Mouse (Mus musculus) left cerebral cortex, postnatal 14 days (tissue): ENCODE data around the gene Oas1e. TPM values are rescaled to one million over a fixed set of nuclear protein-coding genes. Genes with fewer than 3 reads are reported as not detected.

Experiments
- DNase-seq, 2 experiments: peaks; one replicate each; pipeline ENCODE4 v3.0.0; 2021 to 2022; ENCODE audit warnings: low spot score in 2 of 2, mixed read lengths in 1 of 2
- intact Hi-C: fragments of 180-260 bp; cut with DNase I; formaldehyde crosslinking; loops from one replicate; pipeline ENCODE4 v1.15.1; 2025
- total RNA-seq, 2 experiments: library from RNA; stranded (reverse); gene quantifications; 2 replicates each; pipeline ENCODE4 v1.2.3; 2021

Oas1e gene
- total RNA-seq, 2 experiments from 2014 or later, result not detected

- peak in 1 of 2 experiments; percentile 25 for DNase-seq
- intact Hi-C loops, result no loop called here
Measured at GRCm38 (mm10) chr5:120779922-120780321, 15.4 kb downstream of the Oas1e start.

DNA sequence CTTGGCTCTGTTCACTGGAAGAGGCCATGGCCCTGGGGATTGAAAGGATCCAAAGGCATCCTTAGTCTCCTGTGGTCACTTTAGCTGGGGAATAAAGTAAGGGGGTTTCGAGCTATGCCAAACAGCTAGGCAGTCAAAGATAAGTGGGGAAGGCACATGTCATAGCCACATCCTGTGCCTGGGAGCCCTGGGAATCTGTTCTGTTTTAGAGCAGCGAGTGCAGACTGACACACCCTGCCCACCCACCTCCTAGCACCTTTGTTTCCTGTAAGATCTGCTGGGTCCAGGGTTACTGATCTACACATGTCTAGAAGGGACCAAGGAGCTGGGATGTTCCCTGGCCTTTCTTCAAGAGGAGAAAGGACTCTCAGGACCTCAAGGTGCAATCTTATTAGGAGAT is 16.4 kb downstream of the Oas1e start:
- intact Hi-C loops, result no loop called here

DNA sequence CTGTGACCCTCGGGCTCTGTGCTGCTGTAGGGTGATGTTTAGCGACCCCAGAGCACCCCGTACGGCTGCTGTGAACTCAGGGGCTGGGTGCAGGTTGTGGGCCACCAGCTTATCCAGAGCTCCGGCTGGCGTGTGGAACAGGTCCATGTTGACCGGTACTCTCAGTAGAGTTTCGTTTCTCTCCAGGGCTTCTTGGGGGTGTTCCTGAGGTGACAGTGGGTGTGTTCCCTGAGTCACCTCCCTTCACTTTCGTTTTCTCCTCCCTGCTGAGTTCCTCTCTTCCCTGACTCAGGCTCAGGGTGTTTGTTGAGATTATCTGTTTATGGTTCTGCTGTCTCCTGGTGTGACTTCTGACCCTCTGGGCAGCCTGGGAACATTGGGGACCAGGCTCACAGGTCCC is 17.9 kb downstream of the Oas1e start, which contains the start of gene Oas3:
Gene Oas3 (minus strand): TSS at position 184 of the 400 bp plus-strand sequence.
- intact Hi-C loops, result no loop called here
- DNase-seq, result no peak

More for the DNA sequence above, 16.4 kb downstream of the Oas1e start:
- DNase-seq, result no peak

DNA sequence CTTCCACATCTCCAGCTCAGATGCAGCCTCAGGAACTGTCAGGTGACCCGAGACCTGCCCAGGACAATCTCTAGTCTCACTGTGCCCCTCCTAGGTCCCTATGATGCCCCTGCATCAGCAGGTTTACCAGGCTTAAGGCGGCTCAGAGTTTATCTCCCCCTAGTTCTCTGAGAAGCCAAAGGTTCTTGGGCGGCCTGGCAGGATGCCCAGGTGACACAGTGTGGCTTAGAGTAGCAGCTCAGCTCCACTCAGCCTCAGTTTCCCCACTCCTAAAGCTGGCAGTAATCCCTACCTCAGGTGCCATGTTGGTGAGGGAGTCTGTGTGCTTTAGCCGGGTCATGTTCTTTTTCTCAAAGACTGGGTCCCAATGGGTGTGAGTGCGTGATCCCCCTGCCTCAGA is 18.5 kb downstream of the Oas1e start:
- no peak for DNase-seq
- intact Hi-C loops, result no loop called here

DNA sequence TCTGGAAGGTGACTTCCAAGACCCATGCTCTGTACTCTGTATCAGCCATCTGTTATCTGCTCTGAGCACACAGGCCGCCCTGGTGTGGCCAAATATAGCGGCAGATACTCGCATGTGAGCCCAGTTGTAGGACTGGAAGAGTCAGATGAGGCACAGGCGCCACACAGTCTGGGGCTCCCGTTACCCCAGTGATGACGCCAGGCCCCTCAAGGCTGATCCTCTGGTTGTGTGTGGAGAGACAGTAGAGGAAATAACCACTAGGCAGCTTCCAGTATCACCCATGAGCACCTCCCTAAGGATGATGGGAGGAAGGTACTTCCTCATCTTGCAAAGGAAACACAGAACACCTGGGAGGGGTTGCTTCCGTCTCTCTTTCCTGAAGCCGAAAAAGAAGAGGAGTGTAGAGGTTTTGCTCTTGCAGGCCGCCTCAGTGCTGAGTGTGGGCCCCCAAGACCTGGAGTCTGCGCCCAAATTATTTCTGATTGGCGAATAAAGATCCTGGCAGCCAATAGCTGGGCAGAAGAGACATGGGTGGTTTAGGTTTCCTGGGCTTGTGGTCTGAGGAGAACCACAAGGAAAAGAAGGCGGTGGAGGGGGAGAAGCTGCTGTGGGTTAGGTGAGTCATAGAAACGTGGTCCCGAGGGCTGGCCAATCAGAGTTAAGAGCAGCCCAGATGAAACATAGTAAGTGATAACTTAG is 19.9 kb downstream of the Oas1e start:
- no peak for DNase-seq
- intact Hi-C loops, result no loop called here

GRCm38 (mm10) chr5:120769396-120769795 is 25.9 kb downstream of the Oas1e start:
- no peak for DNase-seq
- intact Hi-C loops, result no loop called here

- intact Hi-C loops, result no loop called here
- DNase-seq, result no peak
Measured at GRCm38 (mm10) chr5:120765010-120765409, 30.3 kb downstream of the Oas1e start.

DNA sequence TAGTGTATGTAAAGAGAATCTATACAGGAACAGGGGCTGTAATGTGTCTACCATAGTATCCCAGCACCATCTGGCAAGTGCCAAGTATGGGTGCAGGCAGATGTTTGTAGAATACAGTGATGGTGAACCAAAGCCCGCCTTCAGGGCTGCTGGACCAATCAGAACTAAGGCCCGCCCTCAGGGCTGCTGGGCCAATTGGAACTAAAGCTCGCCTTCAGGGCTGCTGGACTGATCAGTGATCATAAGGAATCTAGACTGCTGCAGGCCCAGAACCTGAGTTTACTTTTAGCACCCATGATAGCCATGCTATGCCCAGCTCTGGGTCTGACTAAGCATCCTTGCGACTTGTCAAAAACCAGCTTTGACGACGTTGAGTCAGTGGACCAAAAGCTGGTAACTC is 33.4 kb downstream of the Oas1e start:
- intact Hi-C loops, result no loop called here
- DNase-seq, result peak; percentile 30 to 33

- no peak for DNase-seq
- intact Hi-C loops, result no loop called here
Measured at GRCm38 (mm10) chr5:120754215-120754614, 41.1 kb downstream of the Oas1e start.

GRCm38 (mm10) chr5:120752786-120753185 is 42.5 kb downstream of the Oas1e start:
- DNase-seq, result no peak
- intact Hi-C loops, result no loop called here

- DNase-seq, result no peak
- intact Hi-C loops, result no loop called here
Measured at GRCm38 (mm10) chr5:120751206-120751605, 44.1 kb downstream of the Oas1e start.

DNA sequence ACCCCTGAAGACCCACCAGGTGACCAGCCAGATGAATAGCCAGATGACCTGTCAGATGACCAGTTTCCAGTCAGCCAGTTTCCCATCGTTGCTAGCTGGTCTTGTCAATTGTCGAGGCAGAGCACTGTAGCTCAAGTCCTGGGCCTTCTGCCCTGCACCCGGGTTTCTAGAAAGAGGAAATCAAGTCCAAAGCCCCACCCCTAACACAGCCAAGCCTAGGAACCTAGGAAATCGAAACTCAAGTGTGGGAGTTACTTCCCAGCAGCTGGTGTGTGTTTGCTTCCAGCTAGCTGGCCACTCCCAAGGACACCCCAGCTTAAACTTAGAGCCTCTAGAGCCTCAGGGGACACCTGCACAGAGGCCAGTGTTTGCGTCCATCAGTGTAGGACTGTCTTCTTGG is 45.6 kb downstream of the Oas1e start, which contains the start of gene Oas2:
Gene Oas2 (minus strand): TSS at position 166 of the 400 bp plus-strand sequence.
- intact Hi-C loops, result no loop called here
- no peak for DNase-seq

GRCm38 (mm10) chr5:120746451-120746850 is 48.9 kb downstream of the Oas1e start:
- DNase-seq, result peak; percentile 78 to 86

GRCm38 (mm10) chr5:120742125-120742524 is 53.2 kb downstream of the Oas1e start:
- DNase-seq, result peak; percentile 28 to 56
- intact Hi-C loops, result no loop called here

More at GRCm38 (mm10) chr5:120746451-120746850, 48.9 kb downstream of the Oas1e start:
- intact Hi-C loops, result loop anchor here (2.0 kb wide), 1 partner anchor 126 kb away; no protein-coding TSS in a partner anchor

Other genes starting within 250 kb of the Oas1e start
- gene Tpcn1, start 206.9 kb downstream of the Oas1e start, total RNA-seq, result 10 to 100 TPM; 47.7 to 50.0 TPM
- gene Iqcd, start 206.5 kb downstream of the Oas1e start, total RNA-seq, result under 1 TPM; 0.22 to 0.59 TPM
- 10 to 100 TPM; 31.5 to 32.4 TPM for gene Rita1, start 182.9 kb downstream of the Oas1e start, total RNA-seq
- 10 to 100 TPM; 44.5 to 48.0 TPM for gene Ddx54, start 182.8 kb downstream of the Oas1e start, total RNA-seq
- gene Cfap73, start 161.3 kb downstream of the Oas1e start, total RNA-seq, result not detected
- 100 to 1,000 TPM in 1 of 2 experiments, 10 to 100 TPM in 1; 94.2 to 107 TPM for gene Rasal1, start 146.7 kb downstream of the Oas1e start, total RNA-seq
- 10 to 100 TPM; 72.6 to 80.1 TPM for gene Dtx1, start 83.6 kb downstream of the Oas1e start, total RNA-seq
- under 1 TPM in 1 of 2 experiments, not detected in 1; 0.40 TPM for gene Oas2, start 45.7 kb downstream of the Oas1e start, total RNA-seq
- gene Oas3, start 17.9 kb downstream of the Oas1e start, total RNA-seq, result not detected
- under 1 TPM; 0.59 to 0.87 TPM for gene Oas1c, start 17.0 kb upstream of the Oas1e start, total RNA-seq
- gene Oas1f, start 51.8 kb upstream of the Oas1e start, total RNA-seq, result not detected
- gene Oas1h, start 65.9 kb upstream of the Oas1e start, total RNA-seq, result not detected
- gene Oas1g, start 92.1 kb upstream of the Oas1e start, total RNA-seq, result not detected
- gene Oas1a, start 112.0 kb upstream of the Oas1e start, total RNA-seq, result under 1 TPM; 0.37 to 0.40 TPM
- not detected for gene Oas1d, start 119.0 kb upstream of the Oas1e start, total RNA-seq
- 100 to 1,000 TPM; 252 to 253 TPM for gene Rph3a, start 214.6 kb upstream of the Oas1e start, total RNA-seq